8 mouse cellular contexts compared by ENCODE assay signal in genomic region chr9:97110571-97111390, GRCm38 (mm10). TPM values are rescaled to one million over a fixed set of nuclear protein-coding genes. Genes with fewer than 3 reads are reported as not detected.
DNase-seq lines count a peak whose midpoint lies in the region; ATAC-seq lines count a peak whose summit lies in the region.

TSS of gene Slc25a36 (minus strand) at chr9:97111157.

- under 1% methylated on average over 91 of the region's 91 CpGs for WGBS in heart, embryonic 10.5 days
- under 1% methylated on average over 91 of the region's 91 CpGs for WGBS in kidney, embryonic 15.5 days

- no peaks in the 10 kb centered on the region for H3K27me3 ChIP-seq in heart, embryonic 10.5 days (ENCODE audit: insufficient read depth, poor library complexity, severe bottlenecking)
- H3K27me3 ChIP-seq in kidney, embryonic 15.5 days, result no peaks in the 10 kb centered on the region

- peaks cover 28% of the 10 kb centered on the region for H3K4me1 ChIP-seq in heart, embryonic 10.5 days
- H3K4me1 ChIP-seq in kidney, embryonic 15.5 days, result peaks cover 20% of the 10 kb centered on the region

- H3K4me3 ChIP-seq in heart, embryonic 10.5 days, result peak within 1 kb of the TSS; percentile 90
- peak within 1 kb of the TSS; percentile 96 for H3K4me3 ChIP-seq in kidney, embryonic 15.5 days (replicated peaks)

- peaks cover 5% of the 10 kb centered on the region; the same call in 1 of the 2 replicates for H3K36me3 ChIP-seq in heart, embryonic 10.5 days
- peaks cover 6% of the 10 kb centered on the region for H3K36me3 ChIP-seq in kidney, embryonic 15.5 days

- peak within 1 kb of the TSS; percentile 93 for H3K9ac ChIP-seq in kidney, embryonic 15.5 days

- peak; percentile 96 to 97 for DNase-seq in B cell, adult 2 months
- DNase-seq in brain, adult 2 months (ENCODE audit: low read depth, low spot score), result peak; percentile 99
- DNase-seq in heart, embryonic 10.5 days (ENCODE audit: low spot score), result peak; percentile 99
- DNase-seq in liver, result peak; percentile 93
- DNase-seq in spleen, postnatal 4 days (ENCODE audit: low spot score in 2 of 2), result peak; percentile 89 to 94

- H3K9me3 ChIP-seq in heart, embryonic 10.5 days, result no peaks in the 10 kb centered on the region
- H3K9me3 ChIP-seq in kidney, embryonic 15.5 days (replicated peaks), result no peaks in the 10 kb centered on the region

- H3K4me2 ChIP-seq in kidney, embryonic 15.5 days, result peak within 1 kb of the TSS; percentile 76

- ATAC-seq in erythroblast, adult 5-6 weeks (replicated peaks; ENCODE audit: low FRiP score, poor library complexity, severe bottlenecking), result peak; percentile 96
- peak; percentile 99 for ATAC-seq in kidney, embryonic 15.5 days (replicated peaks; ENCODE audit: low FRiP score)
- ATAC-seq in monocyte, adult 5-6 weeks (replicated peaks; ENCODE audit: insufficient number of reproducible peaks, low FRiP score, low TSS enrichment, poor library complexity, severe bottlenecking), result peak; percentile 91

- H3K27ac ChIP-seq in heart, embryonic 10.5 days, result peak within 1 kb of the TSS; percentile 97
- peak within 1 kb of the TSS; percentile 94 for H3K27ac ChIP-seq in kidney, embryonic 15.5 days

RNA-seq across cellular contexts. Expression of gene Slc25a36, which starts in this region (rescaled TPM):
- total RNA-seq in erythroblast, adult 5-6 weeks (2015; ENCODE audit: low replicate concordance), result 22.8 and 30.0 TPM in 2 replicates
- total RNA-seq in erythroblast, adult 5-6 weeks (2017; ENCODE audit: low replicate concordance), result 18.1 and 25.8 TPM in 2 replicates
- polyA plus RNA-seq in heart, embryonic 10.5 days (2016; fragmentation: Nextera tagmentation; extraction: Ambion mirVana), result 57.4 and 63.1 TPM in 2 replicates
- 68.4 and 76.6 TPM in 2 replicates for polyA plus RNA-seq in kidney, embryonic 15.5 days (2015; fragmentation: Nextera tagmentation; extraction: Ambion mirVana)
- total RNA-seq in monocyte, adult 5-6 weeks (2017), result 80.7 to 89.0 TPM (median 86.6 TPM) in 3 replicates

Comparison
In these comparisons a context has a peak if more than half of its experiments do, and no peak if none do; other contexts are left out.
1. Peak in every context shown above with its lines: DNase-seq, ATAC-seq, H3K4me3 ChIP-seq and H3K27ac ChIP-seq.